21 mouse cellular contexts compared by ENCODE assay signal in the genomic region with DNA sequence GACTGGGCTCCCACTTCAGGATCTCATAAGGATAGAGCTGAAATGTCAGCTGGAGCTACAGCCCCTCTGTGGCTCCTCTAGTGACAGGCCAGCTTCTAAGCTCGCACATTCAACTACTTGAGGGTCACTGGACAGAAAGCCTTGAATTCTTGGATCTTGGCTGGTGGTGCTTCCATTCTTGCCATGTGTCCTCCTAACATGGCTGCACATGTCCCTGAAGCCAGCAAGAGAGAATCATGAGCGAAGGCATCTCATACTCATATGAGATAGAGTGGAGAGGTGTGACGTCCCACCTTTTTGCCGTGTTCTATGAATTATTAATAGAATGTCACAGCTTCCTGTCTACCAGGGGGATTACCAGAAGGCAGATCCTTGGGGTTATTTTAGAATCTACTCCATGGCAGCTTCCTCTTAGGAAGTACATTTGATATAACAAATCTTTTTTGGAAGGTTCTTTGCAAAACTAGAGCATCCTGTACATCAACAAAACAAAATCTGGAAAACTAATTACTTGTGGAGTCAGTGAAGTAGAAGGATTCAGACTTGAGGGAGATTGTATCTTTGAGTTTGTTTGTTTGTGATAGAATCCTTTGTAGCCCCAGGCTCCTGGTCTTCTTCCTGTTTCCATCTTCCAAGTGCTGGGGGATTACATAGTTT.
A peak's percentile ranks its signal among the peaks of the same experiment; 100 is the strongest.
DNase-seq lines count a peak whose midpoint lies in the region; ATAC-seq and TF ChIP-seq lines count a peak whose summit lies in the region.
"Had no signal": no experiment of that assay in that cellular context is flagged by ENCODE, and none has a peak within 500 bp of the region (broad histone marks: within the 10 kb centered on the region; RNA-seq: fewer than 3 reads in every experiment).

No protein-coding gene starts in this region.

- no peak overlapping the region for H3K4me3 ChIP-seq in gastrocnemius, adult 2 months
- no peak overlapping the region for H3K4me3 ChIP-seq in kidney, adult 2 months (ENCODE audit: insufficient read depth, low read depth, low read length)
- H3K4me3 ChIP-seq in liver, postnatal 0 days (ENCODE audit: low read depth, low read length), result no peak overlapping the region
- H3K4me3 ChIP-seq in liver, embryonic 11.5 days (ENCODE audit: low read depth, low read length), result no peak overlapping the region
- H3K4me3 ChIP-seq: embryonic facial prominence, embryonic 12.5 days; forebrain, embryonic 15.5 days had no signal

- no peaks in the 10 kb centered on the region for H3K27me3 ChIP-seq in kidney, adult 2 months (replicated peaks; ENCODE audit: control insufficient read depth, insufficient read depth, low read length)
- H3K27me3 ChIP-seq in liver, postnatal 0 days (ENCODE audit: insufficient read depth, low read length), result no peaks in the 10 kb centered on the region
- no peaks in the 10 kb centered on the region for H3K27me3 ChIP-seq in liver, embryonic 11.5 days (replicated peaks; ENCODE audit: control insufficient read depth, insufficient read depth, low read length)
- H3K27me3 ChIP-seq: embryonic facial prominence, embryonic 12.5 days; forebrain, embryonic 15.5 days had no signal

- 70% methylated on average over 4 of the region's 4 CpGs for WGBS in kidney, adult 2 months
- WGBS in liver, postnatal 0 days (ENCODE audit: insufficient replicate concordance), result 60% methylated on average over 4 of the region's 4 CpGs
- WGBS in liver, embryonic 11.5 days, result 71% methylated on average over 4 of the region's 4 CpGs

- DNase-seq in gastrocnemius, adult 2 months, result no peak
- DNase-seq in gastrocnemius, postnatal 14 days, result no peak
- peak; percentile 72 for DNase-seq in heart, adult 8-10 months (ENCODE audit: low spot score)
- no peak for DNase-seq in heart, postnatal 4 days
- DNase-seq in kidney, adult 2 months, result peak; percentile 56
- no peak for DNase-seq in kidney, postnatal 4 days
- DNase-seq in liver, postnatal 0 days, result no peak
- DNase-seq in liver, embryonic 11.5 days (ENCODE audit: low spot score), result no peak
- DNase-seq: adrenal gland, postnatal 10 days; B cell, adult 2 months; cerebellum, adult 11-12 months; cerebellum, adult 9-10 months; cerebellum, postnatal 25 days; gastrocnemius, postnatal 10 days had no signal

- intact Hi-C loops in gastrocnemius, adult 2 months (cut with DNase I), result no loop called here
- intact Hi-C loops in gastrocnemius, postnatal 14 days (cut with DNase I; ENCODE audit: low total_unique reads), result no loop called here

- no peaks in the 10 kb centered on the region for H3K36me3 ChIP-seq in kidney, adult 2 months (ENCODE audit: control insufficient read depth, insufficient read depth, low read length)
- H3K36me3 ChIP-seq in liver, postnatal 0 days (replicated peaks; ENCODE audit: insufficient read depth, low read length), result no peaks in the 10 kb centered on the region
- H3K36me3 ChIP-seq in liver, embryonic 11.5 days (ENCODE audit: control insufficient read depth, insufficient read depth, low read length), result no peaks in the 10 kb centered on the region
- H3K36me3 ChIP-seq: embryonic facial prominence, embryonic 12.5 days; forebrain, embryonic 15.5 days; G1E had no signal

- no peak for TF ChIP-seq CTCF in gastrocnemius, adult 2 months (IDR thresholded peaks at IDR 0.05)
- no peak for TF ChIP-seq CTCF in kidney, adult 2 months (conservative IDR thresholded peaks at IDR 0.05; ENCODE audit: insufficient read depth, insufficient read length, low read depth, low read length)
- no peak for TF ChIP-seq CTCF in liver, postnatal 0 days (IDR thresholded peaks at IDR 0.05; ENCODE audit: low read depth)

- TF ChIP-seq EP300 in liver, postnatal 0 days (IDR thresholded peaks at IDR 0.05; ENCODE audit: low read depth), result peak; percentile 62

- ATAC-seq in liver, postnatal 0 days, result no peak
- ATAC-seq in liver, embryonic 11.5 days (replicated peaks; ENCODE audit: low FRiP score), result no peak
- ATAC-seq: CD4-positive, CD25-positive, alpha-beta regulatory T cell, adult 4 months; forebrain, embryonic 15.5 days; hindbrain, embryonic 16.5 days; inflammation-experienced regulatory T-cells, adult 6 months; intestine, postnatal 0 days had no signal

- no peaks in the 10 kb centered on the region for H3K9me3 ChIP-seq in liver, postnatal 0 days (ENCODE audit: low read length)
- H3K9me3 ChIP-seq in liver, embryonic 11.5 days (ENCODE audit: control insufficient read depth, low read length), result no peaks in the 10 kb centered on the region
- H3K9me3 ChIP-seq: embryonic facial prominence, embryonic 12.5 days; forebrain, embryonic 15.5 days; G1E had no signal

- no peak for TF ChIP-seq POLR2A in kidney, adult 2 months (IDR thresholded peaks at IDR 0.05; ENCODE audit: low read depth, low read length)

- H3K4me1 ChIP-seq in kidney, adult 2 months (ENCODE audit: control insufficient read depth, insufficient read depth, low read length), result no peaks in the 10 kb centered on the region
- H3K4me1 ChIP-seq in liver, postnatal 0 days (ENCODE audit: insufficient read depth), result no peaks in the 10 kb centered on the region
- H3K4me1 ChIP-seq in liver, embryonic 11.5 days (replicated peaks; ENCODE audit: control insufficient read depth, insufficient read depth, low read length), result no peaks in the 10 kb centered on the region
- H3K4me1 ChIP-seq: embryonic facial prominence, embryonic 12.5 days; forebrain, embryonic 15.5 days had no signal

- H3K9ac ChIP-seq in liver, postnatal 0 days (replicated peaks), result no peak overlapping the region
- no peak overlapping the region for H3K9ac ChIP-seq in liver, embryonic 11.5 days (ENCODE audit: low read depth, low read length)
- H3K9ac ChIP-seq: embryonic facial prominence, embryonic 12.5 days; forebrain, embryonic 15.5 days had no signal

- peak overlapping the region; percentile 75 for H3K27ac ChIP-seq in gastrocnemius, adult 2 months
- H3K27ac ChIP-seq in kidney, adult 2 months (ENCODE audit: insufficient read depth, low read depth, low read length), result peak overlapping the region; percentile 35; the same call in 1 of the 2 replicates
- H3K27ac ChIP-seq in liver, postnatal 0 days (ENCODE audit: low read depth), result no peak overlapping the region
- H3K27ac ChIP-seq in liver, embryonic 11.5 days (ENCODE audit: low read depth, low read length), result no peak overlapping the region
- H3K27ac ChIP-seq: embryonic facial prominence, embryonic 12.5 days; forebrain, embryonic 15.5 days had no signal

- H3K4me2 ChIP-seq in liver, postnatal 0 days (ENCODE audit: low read depth, low read length), result no peak overlapping the region
- no peak overlapping the region for H3K4me2 ChIP-seq in liver, embryonic 11.5 days
- H3K4me2 ChIP-seq: embryonic facial prominence, embryonic 12.5 days; forebrain, embryonic 15.5 days had no signal

Comparison
In these comparisons a context has a peak if more than half of its experiments do, and no peak if none do; other contexts are left out.
1. DNase-seq: peak in heart, adult 8-10 months (single experiment) and kidney, adult 2 months (single experiment); none in gastrocnemius, adult 2 months (single experiment), gastrocnemius, postnatal 14 days (single experiment), heart, postnatal 4 days (single experiment), kidney, postnatal 4 days (0 of 2), liver, postnatal 0 days (single experiment) and liver, embryonic 11.5 days (single experiment).
2. H3K27ac ChIP-seq: peak in gastrocnemius, adult 2 months (single experiment) and kidney, adult 2 months (single experiment); none in liver, postnatal 0 days (single experiment) and liver, embryonic 11.5 days (single experiment).